Comparison of ENCODE assay signal across 13 mouse cellular contexts in genomic region chr4:123617727-123618389, GRCm38 (mm10).
DNase-seq lines count a peak whose midpoint lies in the region; ATAC-seq and TF ChIP-seq lines count a peak whose summit lies in the region.
"Had no signal": no experiment of that assay in that cellular context is flagged by ENCODE, and none has a peak within 500 bp of the region (broad histone marks: within the 10 kb centered on the region; RNA-seq: fewer than 3 reads in every experiment).

No protein-coding gene starts in this region.

- H3K4me2 ChIP-seq in forebrain, embryonic 12.5 days: no peak overlapping the region
- H3K4me2 ChIP-seq in forebrain, embryonic 13.5 days: no peak overlapping the region
- H3K4me2 ChIP-seq in hindbrain, embryonic 16.5 days (ENCODE audit: low read length): no peak overlapping the region
- H3K4me2 ChIP-seq: liver, embryonic 15.5 days had no signal

- H3K27me3 ChIP-seq in forebrain, embryonic 12.5 days: no peaks in the 10 kb centered on the region
- H3K27me3 ChIP-seq in forebrain, embryonic 13.5 days: no peaks in the 10 kb centered on the region
- H3K27me3 ChIP-seq in E14TG2a.4 (ENCODE audit: insufficient read depth, low read length): no peaks in the 10 kb centered on the region
- H3K27me3 ChIP-seq in hindbrain, embryonic 16.5 days (replicated peaks; ENCODE audit: control insufficient read depth, insufficient read depth, low read length): no peaks in the 10 kb centered on the region
- H3K27me3 ChIP-seq: liver, embryonic 15.5 days had no signal

- TF ChIP-seq CTCF in E14TG2a.4 (conservative IDR thresholded peaks at IDR 0.05; ENCODE audit: low read length): no peak

- peaks cover 16% of the 10 kb centered on the region for H3K4me1 ChIP-seq in forebrain, embryonic 12.5 days
- peaks cover 25% of the 10 kb centered on the region for H3K4me1 ChIP-seq in forebrain, embryonic 13.5 days
- H3K4me1 ChIP-seq in E14TG2a.4 (replicated peaks; ENCODE audit: low read depth, low read length): peaks cover 99% of the 10 kb centered on the region
- H3K4me1 ChIP-seq in hindbrain, embryonic 16.5 days (ENCODE audit: control insufficient read depth, insufficient read depth, low read depth, low read length): peaks cover 14% of the 10 kb centered on the region

- intact Hi-C loops in left cerebral cortex, postnatal 4 days (cut with DNase I): no loop called here

- H3K9me3 ChIP-seq in forebrain, embryonic 12.5 days: no peaks in the 10 kb centered on the region
- no peaks in the 10 kb centered on the region for H3K9me3 ChIP-seq in forebrain, embryonic 13.5 days (replicated peaks)
- H3K9me3 ChIP-seq in E14TG2a.4 (ENCODE audit: low read length): peaks cover 6% of the 10 kb centered on the region; the same call in 1 of the 2 replicates
- H3K9me3 ChIP-seq in hindbrain, embryonic 16.5 days (ENCODE audit: control insufficient read depth, low read length): no peaks in the 10 kb centered on the region
- H3K9me3 ChIP-seq: liver, embryonic 15.5 days had no signal

- H3K27ac ChIP-seq in forebrain, embryonic 12.5 days: 0 out of 2 replicates have a peak overlapping the region, but pooled peaks have one; percentile 51
- H3K27ac ChIP-seq in forebrain, embryonic 13.5 days: no peak overlapping the region; the same call in 1 of the 2 replicates
- H3K27ac ChIP-seq in hindbrain, embryonic 16.5 days (ENCODE audit: low read depth, low read length): peak overlapping the region; percentile 23; the same call in 1 of the 2 replicates
- H3K27ac ChIP-seq: liver, embryonic 15.5 days had no signal

- ATAC-seq in forebrain, embryonic 12.5 days (ENCODE audit: low FRiP score): no peak
- no peak for ATAC-seq in forebrain, embryonic 13.5 days
- no peak for ATAC-seq in hindbrain, embryonic 16.5 days
- ATAC-seq: intestine, embryonic 16.5 days had no signal

- no peak overlapping the region for H3K4me3 ChIP-seq in forebrain, embryonic 12.5 days (replicated peaks)
- H3K4me3 ChIP-seq in forebrain, embryonic 13.5 days: no peak overlapping the region
- H3K4me3 ChIP-seq in E14TG2a.4 (replicated peaks; ENCODE audit: low read length): peak overlapping the region; percentile 33; the same call in 1 of the 2 replicates
- H3K4me3 ChIP-seq in hindbrain, embryonic 16.5 days (ENCODE audit: low read length): no peak overlapping the region
- H3K4me3 ChIP-seq: liver, embryonic 15.5 days had no signal

- 66% methylated on average over 5 of the region's 5 CpGs for WGBS in forebrain, embryonic 12.5 days
- WGBS in forebrain, embryonic 13.5 days: 63% methylated on average over 5 of the region's 5 CpGs
- WGBS in hindbrain, embryonic 16.5 days: 69% methylated on average over 5 of the region's 5 CpGs

- no peaks in the 10 kb centered on the region for H3K36me3 ChIP-seq in forebrain, embryonic 12.5 days (replicated peaks)
- H3K36me3 ChIP-seq in forebrain, embryonic 13.5 days (ENCODE audit: poor library complexity, severe bottlenecking): no peaks in the 10 kb centered on the region
- peaks cover 6% of the 10 kb centered on the region; the same call in 1 of the 2 replicates for H3K36me3 ChIP-seq in E14TG2a.4 (ENCODE audit: insufficient read depth, low read length)
- H3K36me3 ChIP-seq in hindbrain, embryonic 16.5 days (ENCODE audit: control insufficient read depth, insufficient read depth, low read length): no peaks in the 10 kb centered on the region
- H3K36me3 ChIP-seq: liver, embryonic 15.5 days had no signal

- peak; percentile 40 for DNase-seq in kidney, adult 9 months
- DNase-seq in kidney, postnatal 25 days: no peak
- no peak for DNase-seq in cerebellum, postnatal 36 days
- DNase-seq in left cerebral cortex, postnatal 4 days: no peak
- DNase-seq: cerebellum, adult 11 months; layer of hippocampus, postnatal 36 days; thymus, postnatal 36 days had no signal

- H3K9ac ChIP-seq in forebrain, embryonic 12.5 days: no peak overlapping the region
- H3K9ac ChIP-seq in forebrain, embryonic 13.5 days: no peak overlapping the region
- H3K9ac ChIP-seq in hindbrain, embryonic 16.5 days (ENCODE audit: low read depth, low read length): no peak overlapping the region
- H3K9ac ChIP-seq: liver, embryonic 15.5 days had no signal
